8 mouse cellular contexts compared by ENCODE assay signal in genomic region chr17:87264927-87265791, GRCm38 (mm10). TPM values are rescaled to one million over a fixed set of nuclear protein-coding genes. Genes with fewer than 3 reads are reported as not detected.
DNase-seq lines count a peak whose midpoint lies in the region; ATAC-seq and TF ChIP-seq lines count a peak whose summit lies in the region.

No protein-coding gene starts in this region.

- peak overlapping the region; percentile 36; the same call in 1 of the 2 replicates for H3K27ac ChIP-seq in lung, embryonic 14.5 days (ENCODE audit: low read depth)
- H3K27ac ChIP-seq in hindbrain, embryonic 13.5 days = peak overlapping the region; percentile 78
- peak overlapping the region; percentile 64 for H3K27ac ChIP-seq in midbrain, embryonic 13.5 days

- DNase-seq in lung, embryonic 14.5 days = no peak
- DNase-seq in lung, adult 18-20 months = no peak
- no peak for DNase-seq in ovary, adult 18-20 months (ENCODE audit: low spot score)
- DNase-seq in urinary bladder, postnatal 4 days (ENCODE audit: low spot score in 2 of 2) = no peak
- DNase-seq in testis, postnatal 10 days (ENCODE audit: low spot score) = no peak

- peak overlapping the region; percentile 95 for H3K9ac ChIP-seq in lung, embryonic 14.5 days
- peak overlapping the region; percentile 95 for H3K9ac ChIP-seq in hindbrain, embryonic 13.5 days
- H3K9ac ChIP-seq in midbrain, embryonic 13.5 days (replicated peaks) = peak overlapping the region; percentile 90

- ATAC-seq in lung, embryonic 14.5 days (ENCODE audit: insufficient read depth) = peak; percentile 78
- peak; percentile 22 for ATAC-seq in common myeloid progenitor, adult 5-6 weeks (replicated peaks; ENCODE audit: low read depth, poor library complexity, severe bottlenecking)
- peak; percentile 88 for ATAC-seq in hindbrain, embryonic 13.5 days (ENCODE audit: low FRiP score)
- ATAC-seq in midbrain, embryonic 13.5 days = peak; percentile 87

- H3K36me3 ChIP-seq in lung, embryonic 14.5 days (ENCODE audit: insufficient read depth) = peaks cover 10% of the 10 kb centered on the region
- peaks cover 32% of the 10 kb centered on the region for H3K36me3 ChIP-seq in hindbrain, embryonic 13.5 days
- H3K36me3 ChIP-seq in midbrain, embryonic 13.5 days = peaks cover 32% of the 10 kb centered on the region

- peak overlapping the region; percentile 89 for H3K4me3 ChIP-seq in lung, embryonic 14.5 days (ENCODE audit: low read depth, low read length)
- peak overlapping the region; percentile 88 for H3K4me3 ChIP-seq in hindbrain, embryonic 13.5 days
- H3K4me3 ChIP-seq in midbrain, embryonic 13.5 days (replicated peaks) = peak overlapping the region; percentile 85

- WGBS in lung, embryonic 14.5 days = 5% methylated on average over 28 of the region's 28 CpGs
- WGBS in hindbrain, embryonic 13.5 days = 8% methylated on average over 26 of the region's 28 CpGs
- WGBS in midbrain, embryonic 13.5 days = 6% methylated on average over 28 of the region's 28 CpGs

- no peak for TF ChIP-seq CTCF in lung, embryonic 14.5 days (IDR thresholded peaks at IDR 0.05; ENCODE audit: low read depth)

- H3K9me3 ChIP-seq in lung, embryonic 14.5 days (ENCODE audit: low read depth, low read length) = no peaks in the 10 kb centered on the region
- peaks cover 17% of the 10 kb centered on the region for H3K9me3 ChIP-seq in hindbrain, embryonic 13.5 days
- H3K9me3 ChIP-seq in midbrain, embryonic 13.5 days = peaks cover 14% of the 10 kb centered on the region

- peak overlapping the region; percentile 75 for H3K4me2 ChIP-seq in lung, embryonic 14.5 days
- H3K4me2 ChIP-seq in hindbrain, embryonic 13.5 days = peak overlapping the region; percentile 74
- H3K4me2 ChIP-seq in midbrain, embryonic 13.5 days (replicated peaks) = peak overlapping the region; percentile 80

- H3K27me3 ChIP-seq in lung, embryonic 14.5 days (ENCODE audit: insufficient read depth, low read length) = no peaks in the 10 kb centered on the region
- no peaks in the 10 kb centered on the region for H3K27me3 ChIP-seq in hindbrain, embryonic 13.5 days
- peaks cover 13% of the 10 kb centered on the region; the same call in 1 of the 2 replicates for H3K27me3 ChIP-seq in midbrain, embryonic 13.5 days

- H3K4me1 ChIP-seq in lung, embryonic 14.5 days (ENCODE audit: insufficient read depth) = peaks cover 4% of the 10 kb centered on the region; the same call in 1 of the 2 replicates
- H3K4me1 ChIP-seq in hindbrain, embryonic 13.5 days (replicated peaks) = peaks cover 21% of the 10 kb centered on the region
- H3K4me1 ChIP-seq in midbrain, embryonic 13.5 days (replicated peaks) = peaks cover 19% of the 10 kb centered on the region

RNA-seq across cellular contexts. Expression of gene Mcfd2, which starts 0.6 kb away (rescaled TPM):
- polyA plus RNA-seq in lung, embryonic 14.5 days (2014; fragmentation: Nextera tagmentation; extraction: Ambion mirVana) = 103 and 107 TPM in 2 replicates
- total RNA-seq in common myeloid progenitor, adult 5-6 weeks (2017) = 56.1 and 58.4 TPM in 2 replicates
- polyA plus RNA-seq in hindbrain, embryonic 13.5 days (2015; fragmentation: Nextera tagmentation; extraction: Ambion mirVana) = 48.2 and 50.9 TPM in 2 replicates
- polyA plus RNA-seq in midbrain, embryonic 13.5 days (2015; fragmentation: Nextera tagmentation; extraction: Ambion mirVana) = 52.6 and 54.7 TPM in 2 replicates

RNA-seq across cellular contexts. Expression of gene Ttc7, which starts 17.5 kb away (rescaled TPM):
- 2.8 and 3.6 TPM in 2 replicates for polyA plus RNA-seq in lung, embryonic 14.5 days (2014; fragmentation: Nextera tagmentation; extraction: Ambion mirVana)
- 42.8 and 78.2 TPM in 2 replicates for total RNA-seq in common myeloid progenitor, adult 5-6 weeks (2017)
- 4.2 and 5.7 TPM in 2 replicates for polyA plus RNA-seq in hindbrain, embryonic 13.5 days (2015; fragmentation: Nextera tagmentation; extraction: Ambion mirVana)
- polyA plus RNA-seq in midbrain, embryonic 13.5 days (2015; fragmentation: Nextera tagmentation; extraction: Ambion mirVana) = 2.8 and 4.3 TPM in 2 replicates

Comparison
In these comparisons a context has a peak if more than half of its experiments do, and no peak if none do; other contexts are left out.
1. ATAC-seq: peak in every context shown above with its lines; median percentile 88 in hindbrain, embryonic 13.5 days; 87 in midbrain, embryonic 13.5 days; 78 in lung, embryonic 14.5 days; 22 in common myeloid progenitor, adult 5-6 weeks.